Mouse (Mus musculus): ENCODE results near the gene Apeh.

Apeh gene

GRCm38 (mm10) chr9:108049561-108050251, 44.7 kb downstream of the Apeh start:
- DNase-seq: peak; percentile 8 to 19

- peak; percentile 91 to 93 for DNase-seq
Observed at GRCm38 (mm10) chr9:108049016-108049455, 45.4 kb downstream of the Apeh start, which contains the start of gene Gmppb. Gene Gmppb, plus strand, starts transcription at chr9:108049242.

GRCm38 (mm10) chr9:108048566-108048955, 45.8 kb downstream of the Apeh start:
- peak in 1 of 2 experiments; percentile 27 for DNase-seq

- DNase-seq: peak in 1 of 2 experiments; percentile 7
Observed at GRCm38 (mm10) chr9:108047601-108048565, 46.5 kb downstream of the Apeh start.

- DNase-seq: no peak
Observed at GRCm38 (mm10) chr9:108046582-108046981, 47.8 kb downstream of the Apeh start.

- DNase-seq: no peak
Observed at GRCm38 (mm10) chr9:108044751-108045492, 49.5 kb downstream of the Apeh start.
